Mouse (Mus musculus) mammary gland, adult 2 months (tissue): ENCODE results near the gene Bub1. TPM values are rescaled to one million over a fixed set of nuclear protein-coding genes. Genes with fewer than 3 reads are reported as not detected.

Source experiments
- polyA plus RNA-seq: library from polyadenylated mRNA; depleted of rRNA; stranded (reverse); fragments of >200 nt; gene quantifications from 2 replicates; pipeline ENCODE4 v1.2.3, GENCODE M21; 2012; ENCODE audit warnings: low replicate concordance; rRNA removed

Bub1 gene
- polyA plus RNA-seq: 0.17 and 0.18 TPM in 2 replicates

GRCm38 (mm10) chr2:127831401-127832102, at the start of gene Bub1:
TSS of gene Bub1 (minus strand) at chr2:127831865.

GRCm38 (mm10) chr2:127838576-127838975, 6.9 kb upstream of the Bub1 start, which contains the start of gene Acoxl:
TSS of gene Acoxl (plus strand) at chr2:127838876.

GRCm38 (mm10) chr2:127791919-127792603, 39.6 kb downstream of the Bub1 start, which contains the start of gene Mtln:
TSS of gene Mtln (minus strand) at chr2:127792488.

GRCm38 (mm10) chr2:127788440-127789116, 43.1 kb downstream of the Bub1 start, which contains the start of gene Nphp1:
TSS of gene Nphp1 (minus strand) at chr2:127788897.

Other genes starting within 250 kb of the Bub1 start
- gene Zfp661, start 244.8 kb downstream of the Bub1 start, polyA plus RNA-seq: 2.1 and 4.3 TPM in 2 replicates
- 54.5 and 60.4 TPM in 2 replicates for gene Mrps5, start 244.6 kb downstream of the Bub1 start, polyA plus RNA-seq
- 3.0 and 4.9 TPM in 2 replicates for gene Mal, start 175.2 kb downstream of the Bub1 start, polyA plus RNA-seq
- gene Mall, start 101.9 kb downstream of the Bub1 start, polyA plus RNA-seq: 15.2 and 20.5 TPM in 2 replicates
- 5.1 and 14.2 TPM in 2 replicates for gene Nphp1, start 43.0 kb downstream of the Bub1 start, polyA plus RNA-seq
- 80.4 and 137 TPM in 2 replicates for gene Mtln, start 39.4 kb downstream of the Bub1 start, polyA plus RNA-seq
- gene Acoxl, start 7.0 kb upstream of the Bub1 start, polyA plus RNA-seq: 0.48 and 0.86 TPM in 2 replicates